Mouse (Mus musculus): ENCODE results near the gene Gm8005.
"Not testable (repeated sequence)": the region's sequence is repeated elsewhere in the genome, so short reads cannot be mapped to it uniquely, and the experiment has no call there.

Gm8005 gene

GRCm38 (mm10) chr14:42439573-42439972 is at the start of gene Gm8005:
Gene Gm8005 (minus strand): TSS chr14:42439673.
- in situ Hi-C loops (cut with MboI, MseI): loop anchor here (5.0 kb wide), 1 partner anchor 408 kb away; no protein-coding TSS in a partner anchor

DNA sequence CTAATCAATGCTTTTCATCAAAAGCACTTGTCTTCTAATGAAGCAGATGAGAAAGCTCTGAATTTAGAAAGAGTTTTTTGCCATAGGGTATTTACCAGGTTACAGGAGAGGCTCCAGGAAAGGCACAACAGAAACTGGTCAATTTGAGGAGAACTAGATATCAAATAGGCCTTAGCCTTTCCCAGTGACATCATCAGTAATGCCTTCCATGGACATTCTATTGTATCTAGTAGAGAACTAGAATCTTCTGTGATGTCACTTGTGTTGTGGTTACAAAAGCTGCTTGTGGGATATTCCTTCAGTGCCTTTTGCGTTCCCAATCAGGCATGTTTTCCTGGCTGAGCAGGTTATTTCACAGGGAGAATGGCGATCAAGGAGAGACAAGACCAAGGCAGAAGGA is 24.1 kb upstream of the Gm8005 start, which contains the start of gene Gm8011:
Gm8011 (plus strand) TSS at position 301 of the 400 bp plus-strand sequence.
- in situ Hi-C loops (cut with MboI, MseI): not testable (repeated sequence)
